ENCODE assay signal across 15 mouse cellular contexts in genomic region chr2:132691731-132692130, GRCm38 (mm10). TPM values are rescaled to one million over a fixed set of nuclear protein-coding genes. Genes with fewer than 3 reads are reported as not detected.
A peak's percentile ranks its signal among the peaks of the same experiment; 100 is the strongest.
DNase-seq lines count a peak whose midpoint lies in the region; ATAC-seq and TF ChIP-seq lines count a peak whose summit lies in the region.
"Had no signal": no experiment of that assay in that cellular context is flagged by ENCODE, and none has a peak within 500 bp of the region (broad histone marks: within the 10 kb centered on the region; RNA-seq: fewer than 3 reads in every experiment).

No protein-coding gene starts in this region.

- 72% methylated on average over 7 of the region's 7 CpGs for WGBS in liver, embryonic 16.5 days (ENCODE audit: insufficient replicate concordance)

- no peak for ATAC-seq in liver, embryonic 16.5 days (ENCODE audit: low read depth)

- no peak for TF ChIP-seq CTCF in left cerebral cortex, adult 2 months (IDR thresholded peaks at IDR 0.05)

- H3K9me3 ChIP-seq in liver, embryonic 16.5 days (replicated peaks; ENCODE audit: control insufficient read depth, low read length): no peaks in the 10 kb centered on the region
- H3K9me3 ChIP-seq: embryonic facial prominence, embryonic 10.5 days had no signal

- H3K4me3 ChIP-seq in left cerebral cortex, adult 2 months: no peak overlapping the region
- H3K4me3 ChIP-seq in liver, embryonic 16.5 days (ENCODE audit: low read depth, low read length): no peak overlapping the region
- H3K4me3 ChIP-seq: embryonic facial prominence, embryonic 10.5 days had no signal

- H3K36me3 ChIP-seq in liver, embryonic 16.5 days (ENCODE audit: control insufficient read depth, insufficient read depth): no peaks in the 10 kb centered on the region

- peak; percentile 2 for DNase-seq in cerebellum, adult 9-10 months
- no peak for DNase-seq in cerebellum, adult 18-20 months
- no peak for DNase-seq in left cerebral cortex, adult 2 months (ENCODE audit: extremely low spot score in 1 of 2, low spot score in 2 of 2)
- DNase-seq in left cerebral cortex, postnatal 4 days: no peak
- DNase-seq in T-cell, adult 2 months (ENCODE audit: low spot score): peak; percentile 66
- DNase-seq in right cerebral cortex, postnatal 14 days: no peak
- no peak for DNase-seq in frontal cortex, postnatal 14 days (ENCODE audit: low spot score in 2 of 2)
- DNase-seq: adrenal gland, adult 2 months; cerebellum, postnatal 14 days; kidney, adult 11 months; kidney, postnatal 36 days; layer of hippocampus, postnatal 36 days had no signal

- peak overlapping the region; percentile 71 for H3K27ac ChIP-seq in left cerebral cortex, adult 2 months
- peak overlapping the region; percentile 57 for H3K27ac ChIP-seq in liver, embryonic 16.5 days (ENCODE audit: low read length)
- H3K27ac ChIP-seq: embryonic facial prominence, embryonic 10.5 days; hindbrain, embryonic 14.5 days had no signal

- H3K9ac ChIP-seq in liver, embryonic 16.5 days (ENCODE audit: low read depth, low read length): peak overlapping the region; percentile 18
- H3K9ac ChIP-seq: hindbrain, embryonic 14.5 days had no signal

- no peak overlapping the region for H3K4me2 ChIP-seq in liver, embryonic 16.5 days (ENCODE audit: low read depth, low read length)
- H3K4me2 ChIP-seq: hindbrain, embryonic 14.5 days had no signal

- intact Hi-C loops in left cerebral cortex, adult 2 months (cut with DNase I): no loop called here
- intact Hi-C loops in left cerebral cortex, postnatal 4 days (cut with DNase I): no loop called here

- peaks cover 68% of the 10 kb centered on the region for H3K4me1 ChIP-seq in liver, embryonic 16.5 days (ENCODE audit: control insufficient read depth, low read depth, low read length)

- H3K27me3 ChIP-seq in liver, embryonic 16.5 days (ENCODE audit: control insufficient read depth, insufficient read depth, low read depth, low read length): no peaks in the 10 kb centered on the region

RNA-seq across cellular contexts. Expression of gene Shld1, which starts 5.0 kb away (rescaled TPM):
- 10 to 100 TPM in 1 of 2 experiments, 1 to 10 TPM in 1; 9.6 to 10.7 TPM for total RNA-seq in left cerebral cortex, adult 2 months (2021)
- 1 to 10 TPM; 8.1 to 9.8 TPM for total RNA-seq in left cerebral cortex, postnatal 4 days (2021)
- polyA plus RNA-seq in liver, embryonic 16.5 days (2015; fragmentation: Nextera tagmentation; extraction: Ambion mirVana): 9.8 and 10.4 TPM in 2 replicates

Comparison
In these comparisons a context has a peak if more than half of its experiments do, and no peak if none do; other contexts are left out.
1. DNase-seq: peak in cerebellum, adult 9-10 months (single experiment) and T-cell, adult 2 months (single experiment); none in cerebellum, adult 18-20 months (0 of 2), left cerebral cortex, adult 2 months (0 of 2), left cerebral cortex, postnatal 4 days (single experiment), right cerebral cortex, postnatal 14 days (single experiment) and frontal cortex, postnatal 14 days (0 of 2).